Mouse (Mus musculus): ENCODE data around the gene Stat3. TPM values are rescaled to one million over a fixed set of nuclear protein-coding genes. Genes with fewer than 3 reads are reported as not detected.

The Stat3 gene
- total and polyA plus RNA-seq, 3 experiments: 25.7 to 249 (median 64.7) TPM

GRCm38 (mm10) chr11:100849456-100850037 lies 89.8 kb downstream of the Stat3 start:
- Histone ChIP-seq H3K27me3 (ENCODE audit: control insufficient read depth in 1 of 2, insufficient read depth in 2 of 2, low read length in 2 of 2) (peaks cover 4 to 6% of the 10 kb centered on the region in 2 experiments), H3K4me1 (ENCODE audit: control insufficient read depth in 1 of 2, insufficient read depth in 2 of 2, low read length in 2 of 2) (peaks cover 10 to 15% of the 10 kb centered on the region in 2 experiments), H3K36me3 (ENCODE audit: control insufficient read depth in 1 of 2, insufficient read depth in 2 of 2, low read length in 2 of 2) (peaks cover 0 to 18% of the 10 kb centered on the region in 2 experiments; a peak in 2 of 4 replicates), H3K79me2 (ENCODE audit: control insufficient read depth, insufficient read depth, low read length, poor library complexity) (peaks cover 37% of the 10 kb centered on the region), H3K9ac (ENCODE audit: control insufficient read depth, low read depth, low read length, poor library complexity, severe bottlenecking) (peak overlapping the region; percentile 89), H3K27ac (ENCODE audit: control insufficient read depth, low read depth, low read length) (peak overlapping the region; percentile 72), H3K4me3 (ENCODE audit: control insufficient read depth in 1 of 2, insufficient read depth in 1 of 2, low read depth in 2 of 2, low read length in 2 of 2) (peak overlapping the region; percentile 78 to 98), H3K9me3 (replicated peaks; ENCODE audit: insufficient read depth, low read length) (no peaks in the 10 kb centered on the region)
- no peak for TF ChIP-seq RAD21 (IDR thresholded peaks at IDR 0.05; ENCODE audit: low read depth, low read length)
- TF ChIP-seq MYB (IDR thresholded peaks at IDR 0.05; ENCODE audit: low read depth, low read length): no peak
- TF ChIP-seq TCF12 (IDR thresholded peaks at IDR 0.05; ENCODE audit: low read depth, low read length): peak; percentile 88
- no peak for TF ChIP-seq UBTF (IDR thresholded peaks at IDR 0.05; ENCODE audit: borderline replicate concordance, insufficient read depth, low read depth, low read length)
- peak; percentile 89 for TF ChIP-seq ZNF384 (IDR thresholded peaks at IDR 0.05; ENCODE audit: low read depth, low read length)
- no peak for TF ChIP-seq CTCF (IDR thresholded peaks at IDR 0.05 in 2 of 3, conservative IDR thresholded peaks at IDR 0.05 in 1 of 3; ENCODE audit: control insufficient read depth in 1 of 3, insufficient read depth in 1 of 3, low read depth in 2 of 3, low read length in 3 of 3, poor library complexity in 1 of 3, severe bottlenecking in 1 of 3)
- peak; percentile 15; the same call in 1 of the 2 replicates for TF ChIP-seq SIN3A (IDR thresholded peaks at IDR 0.05; ENCODE audit: low read length)
- TF ChIP-seq SMC3 (IDR thresholded peaks at IDR 0.05; ENCODE audit: low read depth, low read length): no peak
- peak; percentile 44 for TF ChIP-seq TAL1 (IDR thresholded peaks at IDR 0.05; ENCODE audit: low read length)
- no peak; the same call in 1 of the 2 replicates for TF ChIP-seq KAT2A (conservative IDR thresholded peaks at IDR 0.05; ENCODE audit: low read depth, low read length)
- no peak for TF ChIP-seq NRF1 (IDR thresholded peaks at IDR 0.05; ENCODE audit: insufficient read depth, low read depth, low read length, poor library complexity, severe bottlenecking)
- TF ChIP-seq GATA1 (IDR thresholded peaks at IDR 0.05; ENCODE audit: low read depth, low read length): peak; percentile 81
- peak; percentile 81; the same call in 1 of the 2 replicates for TF ChIP-seq MAZ (IDR thresholded peaks at IDR 0.05; ENCODE audit: low read depth, low read length)
- TF ChIP-seq ZC3H11A (IDR thresholded peaks at IDR 0.05; ENCODE audit: low read depth, low read length): no peak
- TF ChIP-seq EP300 (IDR thresholded peaks at IDR 0.05; ENCODE audit: low read depth in 1 of 2, low read length in 2 of 2): peak; percentile 66 to 84; a peak in 3 of 4 replicates
- no peak; the same call in 1 of the 2 replicates for TF ChIP-seq MXI1 (IDR thresholded peaks at IDR 0.05; ENCODE audit: low read depth, low read length)
- no peak for TF ChIP-seq ZMIZ1 (IDR thresholded peaks at IDR 0.05; ENCODE audit: low read depth, low read length)
- no peak for TF ChIP-seq USF1 (IDR thresholded peaks at IDR 0.05; ENCODE audit: low read depth, low read length)
- TF ChIP-seq USF2 (IDR thresholded peaks at IDR 0.05; ENCODE audit: borderline replicate concordance in 1 of 2, insufficient read depth in 1 of 2, low read depth in 1 of 2, low read length in 2 of 2): no peak
- peak; percentile 74 for TF ChIP-seq RCOR1 (IDR thresholded peaks at IDR 0.05; ENCODE audit: low read depth, low read length)
- peak; percentile 16; the same call in 1 of the 2 replicates for TF ChIP-seq MAFK (IDR thresholded peaks at IDR 0.05; ENCODE audit: borderline replicate concordance, low read depth, low read length)
- no peak for TF ChIP-seq MYC (IDR thresholded peaks at IDR 0.05; ENCODE audit: low read depth, low read length)
- TF ChIP-seq ETS1 (IDR thresholded peaks at IDR 0.05; ENCODE audit: low read depth, low read length): peak; percentile 75
- no peak for TF ChIP-seq E2F4 (IDR thresholded peaks at IDR 0.05; ENCODE audit: borderline replicate concordance, low read depth, low read length)
- TF ChIP-seq NELFE (IDR thresholded peaks at IDR 0.05; ENCODE audit: low read depth, low read length): no peak
- peak; percentile 78 for DNase-seq (ENCODE audit: low read depth, low spot score)

Data from MEL (cell line).